In genomic region chr2:74686301-74686987, GRCm38 (mm10) we compare ENCODE assay signal across 1 mouse cellular context.
TF ChIP-seq lines count a peak whose summit lies in the region.

No protein-coding gene starts in this region.

TF ChIP-seq in CH12.LX, 34 proteins besides CTCF, POLR2A, EP300 and RAD21:
- TF ChIP-seq ZNF384 (IDR thresholded peaks at IDR 0.05; ENCODE audit: low read depth, low read length) (peak; percentile 88), MEF2A (IDR thresholded peaks at IDR 0.05; ENCODE audit: borderline replicate concordance, low read depth, low read length) (no peak), SMC3 (IDR thresholded peaks at IDR 0.05; ENCODE audit: low read depth, low read length) (peak; percentile 34)
